Mouse (Mus musculus) spleen, postnatal 14 days (tissue): ENCODE results near the gene Eef1e1.
"Not testable (repeated sequence)": the region's sequence is repeated elsewhere in the genome, so short reads cannot be mapped to it uniquely, and the experiment has no call there.

Source experiments
- DNase-seq, 2 experiments: peaks; one replicate each; pipeline ENCODE4 v3.0.0; 2021 to 2022; ENCODE audit warnings: low spot score in 2 of 2

Eef1e1 gene

GRCm38 (mm10) chr13:38658528-38659280, at the start of gene Eef1e1:
Gene Eef1e1, minus strand, starts transcription at chr13:38659058.
- DNase-seq = peak; percentile 97

GRCm38 (mm10) chr13:38690845-38691244, 32.0 kb upstream of the Eef1e1 start:
- DNase-seq = no peak

- DNase-seq = no peak
Observed at GRCm38 (mm10) chr13:38690028-38690427, 31.2 kb upstream of the Eef1e1 start.

- no peak for DNase-seq
Observed at GRCm38 (mm10) chr13:38688761-38689160, 29.9 kb upstream of the Eef1e1 start.

- no peak for DNase-seq
Observed at GRCm38 (mm10) chr13:38672336-38672735, 13.5 kb upstream of the Eef1e1 start.

GRCm38 (mm10) chr13:38671451-38671850, 12.6 kb upstream of the Eef1e1 start:
- not testable (repeated sequence) for DNase-seq

GRCm38 (mm10) chr13:38670051-38670450, 11.2 kb upstream of the Eef1e1 start:
- DNase-seq = no peak

- DNase-seq = peak; percentile 59 to 71
Observed at GRCm38 (mm10) chr13:38668514-38668913, 9.7 kb upstream of the Eef1e1 start.

- no peak for DNase-seq
Observed at GRCm38 (mm10) chr13:38664753-38665152, 5.9 kb upstream of the Eef1e1 start.

- no peak for DNase-seq
Observed at GRCm38 (mm10) chr13:38659524-38660136, 772 bp upstream of the Eef1e1 start.

- DNase-seq = no peak
Observed at GRCm38 (mm10) chr13:38657865-38658264, 993 bp downstream of the Eef1e1 start.

GRCm38 (mm10) chr13:38650292-38650691, 8.6 kb downstream of the Eef1e1 start:
- DNase-seq = no peak

- no peak for DNase-seq
Observed at GRCm38 (mm10) chr13:38649069-38649468, 9.8 kb downstream of the Eef1e1 start.

- no peak for DNase-seq
Observed at GRCm38 (mm10) chr13:38641414-38641813, 17.4 kb downstream of the Eef1e1 start.

GRCm38 (mm10) chr13:38640961-38641360, 17.9 kb downstream of the Eef1e1 start:
- no peak for DNase-seq

- DNase-seq = no peak
Observed at GRCm38 (mm10) chr13:38638694-38639093, 20.2 kb downstream of the Eef1e1 start.

- peak; percentile 91 to 93 for DNase-seq
Observed at GRCm38 (mm10) chr13:38634800-38635269, 24.0 kb downstream of the Eef1e1 start, which contains the start of gene Bloc1s5. Gene Bloc1s5, minus strand, starts transcription at chr13:38635109.

- DNase-seq = no peak
Observed at GRCm38 (mm10) chr13:38634256-38634799, 24.5 kb downstream of the Eef1e1 start.

- no peak for DNase-seq
Observed at GRCm38 (mm10) chr13:38633287-38634000, 25.4 kb downstream of the Eef1e1 start.

- DNase-seq = no peak
Observed at GRCm38 (mm10) chr13:38632556-38632955, 26.3 kb downstream of the Eef1e1 start.

GRCm38 (mm10) chr13:38626229-38626525, 32.7 kb downstream of the Eef1e1 start:
- DNase-seq = no peak

- no peak for DNase-seq
Observed at GRCm38 (mm10) chr13:38625492-38626228, 33.2 kb downstream of the Eef1e1 start.
